Mouse (Mus musculus) embryo, embryonic 11.5 days (tissue): ENCODE results near the gene Dkkl1.

Experiments
- DNase-seq: peaks from one replicate; pipeline ENCODE4 v3.0.0-alpha.2; 2012; ENCODE audit warnings: low read depth, low spot score

Dkkl1 gene

DNA sequence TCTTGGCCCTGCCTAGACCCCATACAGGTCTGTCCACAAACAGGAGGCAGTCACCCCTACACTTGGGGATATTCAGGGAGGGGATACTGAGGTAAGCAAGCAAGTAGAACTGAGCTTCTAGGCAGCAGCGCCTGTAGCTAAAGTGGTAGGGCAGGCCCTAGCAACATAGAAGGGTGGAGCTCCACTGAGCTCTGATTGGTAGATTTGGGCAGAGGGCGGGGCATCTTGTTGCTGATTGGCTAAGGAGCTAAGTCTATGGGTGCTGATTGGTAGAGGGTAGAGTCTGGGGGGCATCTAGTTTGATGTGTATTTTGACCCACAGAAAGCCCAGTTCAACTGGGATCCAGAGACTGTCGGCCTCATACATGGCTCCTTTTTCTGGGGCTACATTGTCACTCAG is 42.5 kb downstream of the Dkkl1 start:
- no peak for DNase-seq

GRCm38 (mm10) chr7:45168656-45169055 is 43.3 kb downstream of the Dkkl1 start:
- DNase-seq = no peak

- DNase-seq = no peak
Observed at GRCm38 (mm10) chr7:45167761-45168445, 44.0 kb downstream of the Dkkl1 start.

DNA sequence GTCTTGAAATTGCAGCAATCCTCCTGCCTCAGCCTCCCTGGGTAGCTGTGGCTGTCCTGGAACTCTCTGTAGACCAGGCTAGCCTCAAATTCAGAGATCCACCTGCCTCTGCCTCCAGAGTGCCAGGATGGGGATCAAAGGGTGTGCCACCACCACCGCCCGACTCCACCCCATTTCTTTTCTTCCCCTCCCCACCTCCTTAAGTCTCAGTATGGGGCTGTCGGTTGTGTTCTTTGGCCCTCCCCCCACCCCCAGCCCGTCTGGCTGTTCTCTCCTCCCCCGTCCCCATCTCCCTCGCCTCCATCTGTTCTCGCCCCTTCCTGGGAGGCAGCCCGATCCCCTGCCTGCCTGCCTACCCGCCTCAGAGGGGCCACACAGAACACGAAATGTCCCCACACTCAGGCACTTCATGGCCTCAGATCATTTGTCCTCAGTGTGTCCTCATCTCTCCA is 45.0 kb downstream of the Dkkl1 start:
- no peak for DNase-seq

DNA sequence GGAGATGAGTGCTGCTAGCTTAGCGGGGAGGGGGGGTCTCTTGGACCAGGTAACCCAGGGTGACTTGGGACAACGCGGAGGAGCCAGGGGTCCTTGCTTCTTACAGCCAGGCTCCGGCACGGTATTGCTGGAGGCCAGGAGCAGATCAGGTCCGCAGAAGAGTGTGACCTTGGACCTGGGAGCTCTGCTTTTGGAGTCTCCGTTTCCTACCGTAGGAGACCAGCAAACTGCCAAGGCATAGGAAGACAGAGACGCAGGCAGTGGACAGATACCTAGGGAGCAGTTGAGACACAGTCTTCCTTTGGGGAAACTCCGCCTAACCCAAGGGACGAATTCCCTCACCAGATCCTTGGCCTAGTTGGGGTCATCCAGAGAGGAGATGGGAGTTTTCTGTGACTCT is 46.2 kb downstream of the Dkkl1 start:
- DNase-seq = no peak

GRCm38 (mm10) chr7:45164833-45165232 is 47.1 kb downstream of the Dkkl1 start:
- DNase-seq = no peak

DNA sequence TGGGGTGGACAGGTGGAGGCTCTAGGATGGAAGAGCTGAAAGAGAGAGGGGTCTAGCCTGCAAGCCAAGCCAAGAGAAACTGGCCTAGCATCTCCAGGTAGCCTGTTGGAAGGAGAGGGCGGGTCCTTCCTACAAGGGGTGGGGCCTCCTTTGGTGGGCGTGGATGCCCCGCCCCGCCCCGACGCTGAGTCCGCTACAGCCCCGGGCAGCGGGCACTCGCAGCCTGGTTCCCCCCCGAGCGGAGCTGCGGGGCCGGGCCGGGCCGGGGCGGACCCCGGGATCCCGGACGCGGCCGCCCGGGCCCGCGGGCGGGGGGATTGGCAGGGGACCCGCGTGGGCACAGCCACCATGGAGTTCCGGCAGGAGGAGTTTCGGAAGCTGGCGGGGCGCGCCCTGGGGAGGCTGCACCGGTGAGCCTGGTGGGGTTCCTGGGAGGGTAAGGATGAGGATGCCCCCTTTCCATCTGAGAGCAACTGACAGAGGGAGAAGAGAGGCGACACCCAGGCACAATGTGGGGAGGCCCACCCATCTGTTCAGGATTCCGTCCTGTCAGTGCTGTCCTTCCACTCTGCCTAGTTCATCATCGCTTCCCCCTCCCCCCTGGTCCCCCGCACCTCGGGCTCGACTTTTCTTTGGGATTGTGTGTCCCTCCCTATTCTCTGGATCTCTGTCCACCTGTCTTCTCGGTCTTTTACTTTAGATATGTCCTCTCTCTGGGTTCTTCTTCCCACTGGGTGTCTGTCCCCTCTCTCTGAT is 48.0 kb downstream of the Dkkl1 start, which contains the start of gene Slc17a7:
TSS of gene Slc17a7 (plus strand) at position 215 of the 756 bp plus-strand sequence.
- DNase-seq = no peak

GRCm38 (mm10) chr7:45162996-45163615 is 48.8 kb downstream of the Dkkl1 start:
- DNase-seq = no peak

- DNase-seq = no peak
Observed at GRCm38 (mm10) chr7:45162551-45162950, 49.4 kb downstream of the Dkkl1 start.

GRCm38 (mm10) chr7:45161612-45162473 is 50.1 kb downstream of the Dkkl1 start:
- DNase-seq = peak; percentile 77

- DNase-seq = no peak
Observed at GRCm38 (mm10) chr7:45160866-45161265, 51.1 kb downstream of the Dkkl1 start.

DNA sequence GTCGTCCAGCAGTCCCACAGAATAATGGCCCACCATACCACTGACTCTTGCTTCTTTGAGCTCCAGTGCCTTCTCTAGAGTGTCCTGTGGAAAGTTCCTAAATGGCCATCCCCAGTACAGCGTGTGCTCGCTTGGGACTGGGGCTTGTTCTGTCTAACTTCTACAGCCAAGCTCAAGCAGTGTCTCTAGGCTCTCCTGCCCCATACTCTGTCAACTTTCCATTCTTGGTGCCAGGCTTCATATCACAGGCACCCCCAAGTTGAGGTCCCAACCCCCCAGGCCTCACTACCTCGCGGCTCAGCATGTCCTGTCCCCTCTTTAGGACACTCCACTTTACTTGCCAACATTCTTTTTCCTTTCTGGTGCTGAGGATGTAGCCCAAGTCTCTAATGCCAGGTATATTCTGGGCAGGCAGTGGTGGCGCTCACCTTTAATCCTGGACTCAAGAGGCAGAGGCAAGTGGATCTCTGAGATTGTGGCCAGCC is 51.6 kb downstream of the Dkkl1 start:
- DNase-seq = no peak

DNA sequence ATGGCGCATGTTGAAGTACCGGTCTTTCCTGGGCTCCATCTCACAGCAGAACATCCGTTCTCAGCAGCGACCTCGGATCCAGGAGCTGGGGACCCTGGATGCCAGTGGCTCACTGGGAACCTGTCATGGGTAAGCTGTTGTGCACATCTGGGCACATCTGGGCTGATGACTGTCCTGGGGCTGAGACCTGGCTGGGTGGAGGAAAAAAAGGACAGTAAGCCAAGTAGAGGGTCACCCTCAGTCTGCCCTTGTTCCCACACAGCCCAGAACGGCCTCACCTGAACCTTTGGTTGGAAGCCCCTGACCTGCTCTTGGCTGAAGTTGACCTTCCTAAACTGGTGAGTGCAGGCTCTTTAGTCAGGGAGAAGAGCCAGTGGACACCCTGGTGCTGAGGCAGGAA is 53.0 kb downstream of the Dkkl1 start:
- no peak for DNase-seq
